Comparison of ENCODE assay signal across 24 mouse cellular contexts in the genomic region with DNA sequence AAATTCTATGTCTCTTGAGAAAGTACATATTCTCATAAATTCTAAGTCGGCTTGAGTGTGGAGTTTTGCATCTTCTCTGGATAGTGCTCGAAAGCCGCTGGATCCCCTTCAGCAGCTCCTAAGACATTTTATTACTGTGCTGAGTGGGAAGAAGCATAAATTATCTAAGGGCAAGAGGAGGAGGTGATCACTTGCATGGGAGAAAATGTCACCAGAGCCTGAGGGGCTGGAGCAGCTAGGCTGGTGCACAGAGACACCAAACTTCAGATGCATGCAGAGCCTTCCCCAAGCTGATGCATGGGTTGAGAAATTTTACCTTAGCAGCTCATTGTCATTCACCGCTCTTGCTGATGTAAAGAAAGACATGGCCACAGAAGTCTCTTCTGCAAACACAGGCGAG. TPM values are rescaled to one million over a fixed set of nuclear protein-coding genes. Genes with fewer than 3 reads are reported as not detected.
"Had no signal": no experiment of that assay in that cellular context is flagged by ENCODE, and none has a peak within 500 bp of the region (broad histone marks: within the 10 kb centered on the region; RNA-seq: fewer than 3 reads in every experiment).

No protein-coding gene starts in this region.

- H3K27ac ChIP-seq: layer of hippocampus, adult 2 months; limb, embryonic 15.5 days; liver, embryonic 14.5 days; macrophage; midbrain, embryonic 12.5 days; neural tube, embryonic 12.5 days; stomach, postnatal 0 days had no signal

- H3K4me3 ChIP-seq: layer of hippocampus, adult 2 months; limb, embryonic 15.5 days; midbrain, embryonic 12.5 days; neural tube, embryonic 12.5 days had no signal

- ATAC-seq: intestine, postnatal 0 days; liver, postnatal 0 days; lung, postnatal 0 days; midbrain, embryonic 16.5 days had no signal

- H3K4me2 ChIP-seq: limb, embryonic 15.5 days; liver, embryonic 11.5 days; lung, embryonic 14.5 days; midbrain, embryonic 12.5 days; neural tube, embryonic 12.5 days had no signal

- H3K27me3 ChIP-seq: midbrain, embryonic 12.5 days; neural tube, embryonic 12.5 days had no signal

- H3K36me3 ChIP-seq: limb, embryonic 15.5 days; midbrain, embryonic 12.5 days; neural tube, embryonic 12.5 days had no signal

- H3K9ac ChIP-seq: limb, embryonic 15.5 days; liver, embryonic 14.5 days; liver, postnatal 0 days; lung, embryonic 14.5 days; midbrain, embryonic 12.5 days; neural tube, embryonic 12.5 days had no signal

- DNase-seq: kidney, adult 8-10 months; kidney, postnatal 25 days; layer of hippocampus, adult 9-11 months; liver, postnatal 0 days; lung, embryonic 14.5 days; right cerebral cortex, postnatal 14 days; right cerebral cortex, postnatal 4 days; thymus, adult 2 months; thymus, postnatal 14 days; thymus, postnatal 4 days had no signal

- H3K9me3 ChIP-seq: limb, embryonic 15.5 days; midbrain, embryonic 12.5 days; neural tube, embryonic 12.5 days had no signal

RNA-seq across cellular contexts. Expression of a gene that starts 4.6 kb away (rescaled TPM):
- polyA plus RNA-seq: macrophage had no signal

RNA-seq across cellular contexts. Expression of a gene that starts 26.4 kb away (rescaled TPM):
- polyA plus RNA-seq: intestine, postnatal 0 days; large intestine, adult 2 months; limb, embryonic 11.5 days; lung, embryonic 14.5 days; macrophage; midbrain, embryonic 12.5 days; midbrain, embryonic 16.5 days; neural tube, embryonic 12.5 days; stomach, embryonic 14.5 days; stomach, postnatal 0 days had no signal
